Mouse (Mus musculus): ENCODE data around the gene Snai1. TPM values are rescaled to one million over a fixed set of nuclear protein-coding genes. Genes with fewer than 3 reads are reported as not detected.

Gene Snai1
- total RNA-seq, 2 experiments from 2014 or later = not detected

DNA sequence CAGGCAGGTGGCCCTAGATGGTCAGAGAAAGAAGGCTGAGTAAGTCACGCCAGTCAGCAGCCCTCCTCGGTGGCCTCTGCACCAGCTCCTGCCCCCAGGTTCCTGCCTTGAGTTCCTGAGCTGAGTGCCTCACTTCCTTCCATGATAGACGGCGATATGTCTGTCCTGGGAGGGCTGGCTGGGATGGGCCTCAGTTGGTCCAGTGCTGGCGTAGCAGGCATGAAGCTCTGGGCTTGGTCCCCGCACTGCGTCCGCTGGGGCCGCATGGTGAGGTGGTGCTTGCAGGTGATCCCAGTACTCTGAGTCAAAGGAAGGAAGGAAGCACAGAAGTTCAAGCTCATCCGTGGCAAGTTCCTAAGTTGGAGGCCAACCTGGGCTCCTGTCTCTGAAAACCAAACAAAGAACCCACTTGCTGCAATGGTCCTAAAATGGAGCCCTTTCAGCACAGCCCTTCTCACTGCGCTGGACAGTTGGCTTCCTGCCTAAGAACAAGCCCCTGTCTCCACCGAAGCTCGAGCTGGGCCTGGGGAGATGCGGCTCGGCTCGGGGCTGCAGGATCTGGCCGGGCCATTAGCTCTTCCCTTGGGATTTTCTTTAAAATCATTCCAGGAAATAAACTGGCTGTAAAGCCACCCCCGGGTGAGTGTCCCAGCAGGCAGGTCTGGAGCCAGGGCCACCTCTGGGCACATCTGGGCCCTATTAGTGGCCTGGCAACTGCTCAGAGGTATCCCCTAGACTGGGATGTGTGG lies 8.6 kb downstream of the Snai1 start:
- ATAC-seq (replicated peaks; ENCODE audit: low FRiP score, poor library complexity, severe bottlenecking) = no peak

DNA sequence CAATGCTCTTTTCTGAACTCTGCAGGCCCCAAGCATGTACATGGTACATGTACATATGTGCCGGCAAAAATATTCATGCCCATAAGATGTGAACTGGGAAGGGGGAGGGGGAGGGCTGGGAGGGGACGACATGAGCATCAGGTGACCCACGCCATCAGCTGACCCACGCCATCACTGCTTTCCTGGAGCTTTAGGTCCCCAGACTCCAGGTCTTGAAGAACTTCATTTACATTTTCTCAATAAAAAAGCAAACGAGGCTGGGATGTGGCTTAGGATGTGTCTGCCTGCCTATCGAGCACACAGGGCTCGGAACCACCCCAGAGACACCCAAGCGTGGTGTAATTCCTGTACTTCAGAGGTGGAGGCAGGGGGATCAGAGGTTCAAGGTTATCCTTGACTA lies 9.4 kb downstream of the Snai1 start:
- no peak for ATAC-seq (replicated peaks; ENCODE audit: low FRiP score, poor library complexity, severe bottlenecking)

DNA sequence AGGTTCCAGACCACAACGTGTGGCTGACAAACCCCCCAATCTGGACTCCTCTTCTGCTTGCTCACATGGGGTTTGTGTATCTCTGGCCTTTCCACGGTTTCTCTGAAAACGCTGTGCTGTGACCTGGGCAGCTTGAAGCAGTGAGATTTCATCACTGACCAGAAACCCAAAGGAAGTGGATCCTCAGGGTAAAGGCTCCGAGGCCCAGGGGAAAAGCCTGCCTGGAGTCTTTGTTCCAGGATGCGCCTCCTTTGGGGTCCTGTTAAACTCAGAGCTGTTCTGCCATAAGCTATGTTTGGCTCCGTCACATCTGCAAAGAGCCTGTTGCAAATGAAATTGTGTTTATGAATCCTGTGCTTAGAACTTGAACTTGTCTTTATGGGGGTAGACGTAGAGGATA lies 11.0 kb downstream of the Snai1 start:
- ATAC-seq (replicated peaks; ENCODE audit: low FRiP score, poor library complexity, severe bottlenecking) = no peak

DNA sequence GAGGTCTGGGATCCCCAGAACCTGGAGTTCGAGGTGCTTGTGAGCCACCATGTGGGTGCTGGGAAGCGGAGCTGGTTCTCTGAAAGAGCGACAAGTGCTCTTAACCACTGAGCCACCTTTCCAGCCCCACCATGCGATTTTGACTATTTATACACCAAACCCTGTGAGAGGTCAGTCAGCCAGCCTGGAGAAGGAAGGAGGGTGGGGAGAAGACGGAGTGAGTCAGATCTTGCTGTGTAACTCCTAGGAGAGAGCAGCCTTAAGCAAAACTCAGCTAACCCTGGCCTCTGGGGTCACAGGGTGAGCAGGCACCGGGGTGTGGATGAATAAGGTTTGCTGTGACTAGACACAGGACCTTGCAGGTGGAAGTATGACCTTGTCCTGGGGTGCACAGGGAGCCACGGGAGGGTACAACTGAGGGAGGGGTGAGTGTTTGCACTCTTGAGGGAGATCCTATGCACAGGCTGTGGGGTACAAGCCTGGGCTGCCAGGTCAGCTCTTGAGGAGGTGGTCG lies 12.4 kb downstream of the Snai1 start:
- no peak for ATAC-seq (replicated peaks; ENCODE audit: low FRiP score, poor library complexity, severe bottlenecking)

DNA sequence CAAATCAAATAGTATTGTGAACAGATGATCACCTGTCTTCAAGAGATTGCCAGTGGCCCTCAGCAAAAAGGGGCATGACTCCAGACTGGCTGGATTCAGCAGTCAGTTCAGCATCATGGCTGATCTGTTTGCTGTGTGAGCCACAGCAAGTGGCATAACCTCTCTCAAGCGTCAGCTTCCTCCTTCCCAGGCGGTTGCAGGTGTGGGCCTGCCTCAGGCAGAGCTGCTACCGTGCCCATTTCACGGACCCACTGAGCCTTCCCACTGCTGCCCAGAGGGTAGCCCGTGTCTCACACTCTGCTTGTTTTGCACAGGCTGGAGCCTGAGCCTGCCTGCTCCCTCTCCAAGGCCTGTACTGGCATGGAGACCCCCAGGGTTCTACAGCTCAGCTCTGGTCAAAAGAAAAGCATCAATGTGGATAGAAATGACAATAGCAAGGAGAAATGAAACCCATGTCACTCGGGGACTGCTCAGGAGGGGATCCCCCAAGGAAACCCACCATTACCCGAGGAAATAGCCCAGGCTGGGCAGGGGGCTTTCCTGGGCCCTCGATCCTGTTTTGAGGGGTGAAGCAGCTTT lies 13.4 kb downstream of the Snai1 start:
- no peak for ATAC-seq (replicated peaks; ENCODE audit: low FRiP score, poor library complexity, severe bottlenecking)

DNA sequence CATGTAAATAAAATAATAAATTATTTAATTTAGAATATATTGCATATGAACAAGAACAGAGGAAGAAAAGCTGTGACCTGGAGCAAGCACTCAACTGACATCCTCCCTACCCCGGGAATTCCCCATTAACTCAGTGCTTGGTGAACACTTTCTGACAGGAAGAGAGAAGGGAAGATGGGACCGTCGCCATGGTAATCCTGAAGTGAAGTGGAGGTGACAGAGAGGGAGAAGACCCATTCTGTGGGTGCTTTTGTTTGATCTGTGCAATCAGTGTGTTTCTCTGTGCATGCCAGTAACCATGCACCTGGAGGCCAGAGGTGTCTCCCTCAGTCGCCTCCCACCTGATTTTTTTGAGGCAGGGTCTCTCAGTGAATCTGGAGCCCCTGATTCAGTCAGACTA lies 14.3 kb downstream of the Snai1 start:
- no peak for ATAC-seq (replicated peaks; ENCODE audit: low FRiP score, poor library complexity, severe bottlenecking)

DNA sequence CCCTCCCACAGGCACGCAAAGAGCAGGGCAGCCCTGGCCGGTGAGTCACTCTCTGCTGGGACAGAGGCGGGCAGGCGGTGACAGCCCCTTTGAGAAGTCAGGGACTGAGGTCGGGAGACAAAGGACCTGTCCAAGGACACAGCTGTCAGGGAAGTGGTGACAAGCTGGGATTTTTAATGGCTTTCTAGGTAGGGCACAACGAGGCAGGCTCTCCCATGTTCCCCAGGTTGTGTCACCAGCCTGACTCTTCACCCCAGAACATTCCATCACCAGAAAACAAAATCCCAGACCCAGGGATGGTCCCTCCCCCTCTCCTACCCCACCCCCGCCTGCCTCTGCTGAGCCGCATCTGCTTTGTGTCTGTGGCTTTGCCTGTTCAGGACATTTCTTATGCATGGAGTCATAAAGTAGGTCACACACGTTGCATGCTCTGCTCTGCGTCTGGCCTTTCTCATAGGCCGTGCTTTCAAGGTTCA lies 15.0 kb downstream of the Snai1 start:
- ATAC-seq (replicated peaks; ENCODE audit: low FRiP score, poor library complexity, severe bottlenecking) = no peak

DNA sequence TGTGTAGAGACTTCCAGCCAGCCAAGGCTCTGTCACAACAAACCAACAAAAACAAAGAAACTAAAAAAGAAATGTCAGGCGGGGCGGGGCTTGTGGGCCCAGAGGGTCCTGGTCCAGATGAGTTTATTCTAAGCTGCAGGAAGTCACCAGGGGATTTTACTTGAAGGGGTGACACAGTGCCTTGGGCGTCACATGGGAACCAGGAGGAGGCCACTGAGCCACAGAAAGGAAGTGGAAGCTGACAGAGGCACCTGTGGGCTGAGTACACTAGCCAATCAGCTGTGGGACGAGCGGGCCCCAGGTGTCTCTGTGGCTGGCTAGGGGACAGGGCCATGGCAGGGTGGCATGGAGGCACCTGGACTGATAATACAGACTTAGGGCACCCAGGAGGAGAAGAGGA lies 17.8 kb downstream of the Snai1 start:
- ATAC-seq (replicated peaks; ENCODE audit: low FRiP score, poor library complexity, severe bottlenecking) = no peak

DNA sequence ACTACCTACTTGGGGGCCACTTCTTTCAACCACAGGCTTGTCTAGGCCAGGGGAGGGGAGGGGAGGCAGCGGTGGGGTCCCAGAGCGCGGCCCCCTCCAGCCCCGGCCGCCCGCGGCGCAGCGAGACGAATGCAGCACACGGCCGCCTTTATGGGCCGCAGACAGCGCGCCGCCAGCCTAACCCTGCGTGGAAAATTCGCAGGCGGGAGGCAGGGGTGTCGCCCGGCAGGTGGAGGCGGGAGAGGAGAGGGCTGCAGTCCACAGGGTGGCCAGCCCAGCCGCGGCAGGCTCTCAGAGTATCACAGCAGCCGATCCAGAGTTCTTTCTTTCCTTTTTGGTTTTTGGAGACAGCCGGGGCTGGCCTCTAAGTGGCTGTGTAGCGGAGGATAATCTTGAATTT lies 21.4 kb downstream of the Snai1 start:
- no peak for ATAC-seq (replicated peaks; ENCODE audit: low FRiP score, poor library complexity, severe bottlenecking)

DNA sequence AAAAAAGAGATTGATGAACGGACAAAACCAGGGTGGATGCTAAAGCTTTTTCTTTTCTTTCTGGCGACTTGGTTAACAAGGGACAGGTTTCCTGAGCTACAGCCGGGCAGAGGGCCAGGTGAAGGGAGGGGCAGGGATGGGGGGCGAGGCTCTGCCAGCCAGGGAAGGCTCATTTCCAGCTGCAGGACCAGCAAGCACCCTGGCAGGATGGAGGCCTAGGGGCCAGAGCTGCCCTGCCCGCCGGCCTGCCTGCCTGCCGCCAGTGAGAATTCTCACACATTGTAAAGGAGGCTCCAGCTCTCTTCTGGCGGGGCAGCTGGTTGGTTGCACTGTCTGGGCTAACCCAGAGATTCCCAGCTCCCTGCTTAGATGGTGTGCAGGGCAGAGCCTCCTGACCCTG lies 24.1 kb downstream of the Snai1 start:
- no peak for ATAC-seq (replicated peaks; ENCODE audit: low FRiP score, poor library complexity, severe bottlenecking)

DNA sequence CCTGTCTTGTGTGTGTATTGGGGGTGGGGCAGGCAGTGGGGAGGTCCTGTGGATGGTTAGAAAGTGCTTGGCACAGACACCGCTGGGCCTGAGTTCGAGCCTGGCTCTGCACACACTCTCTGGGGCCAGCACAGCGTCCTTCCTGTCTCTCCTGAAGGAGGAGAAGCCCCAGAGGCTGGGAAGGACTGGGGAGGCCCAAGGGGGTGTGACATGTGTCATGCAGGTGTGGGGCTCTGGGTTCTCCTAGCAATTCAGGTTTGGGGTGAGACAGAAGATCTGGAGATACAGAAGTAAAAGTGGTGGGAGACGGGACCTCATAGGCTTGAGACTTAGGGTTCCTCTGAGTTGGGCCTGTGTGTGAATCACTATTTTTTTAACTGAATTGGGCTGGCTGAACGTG lies 25.0 kb downstream of the Snai1 start:
- no peak for ATAC-seq (replicated peaks; ENCODE audit: low FRiP score, poor library complexity, severe bottlenecking)

DNA sequence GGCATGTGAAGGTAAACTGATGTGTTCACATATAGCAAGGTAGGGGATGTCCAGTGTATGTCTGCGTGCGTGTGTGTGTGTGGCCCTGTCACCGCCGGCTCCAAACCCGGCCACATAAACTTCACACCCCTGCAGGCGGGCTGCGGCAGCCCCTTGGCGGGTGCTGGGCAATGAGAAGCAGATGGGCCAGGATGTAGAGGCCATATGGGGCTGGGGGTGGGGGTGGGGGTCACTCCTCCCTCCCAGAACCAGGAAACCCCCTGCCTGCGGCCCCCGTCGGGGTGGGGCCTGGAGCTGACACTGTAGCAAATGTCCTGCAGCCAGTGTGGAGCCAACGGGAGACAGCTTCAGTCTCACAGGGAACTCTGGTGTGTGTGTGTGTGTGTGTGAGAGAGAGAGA lies 25.7 kb downstream of the Snai1 start:
- ATAC-seq (replicated peaks; ENCODE audit: low FRiP score, poor library complexity, severe bottlenecking) = no peak

DNA sequence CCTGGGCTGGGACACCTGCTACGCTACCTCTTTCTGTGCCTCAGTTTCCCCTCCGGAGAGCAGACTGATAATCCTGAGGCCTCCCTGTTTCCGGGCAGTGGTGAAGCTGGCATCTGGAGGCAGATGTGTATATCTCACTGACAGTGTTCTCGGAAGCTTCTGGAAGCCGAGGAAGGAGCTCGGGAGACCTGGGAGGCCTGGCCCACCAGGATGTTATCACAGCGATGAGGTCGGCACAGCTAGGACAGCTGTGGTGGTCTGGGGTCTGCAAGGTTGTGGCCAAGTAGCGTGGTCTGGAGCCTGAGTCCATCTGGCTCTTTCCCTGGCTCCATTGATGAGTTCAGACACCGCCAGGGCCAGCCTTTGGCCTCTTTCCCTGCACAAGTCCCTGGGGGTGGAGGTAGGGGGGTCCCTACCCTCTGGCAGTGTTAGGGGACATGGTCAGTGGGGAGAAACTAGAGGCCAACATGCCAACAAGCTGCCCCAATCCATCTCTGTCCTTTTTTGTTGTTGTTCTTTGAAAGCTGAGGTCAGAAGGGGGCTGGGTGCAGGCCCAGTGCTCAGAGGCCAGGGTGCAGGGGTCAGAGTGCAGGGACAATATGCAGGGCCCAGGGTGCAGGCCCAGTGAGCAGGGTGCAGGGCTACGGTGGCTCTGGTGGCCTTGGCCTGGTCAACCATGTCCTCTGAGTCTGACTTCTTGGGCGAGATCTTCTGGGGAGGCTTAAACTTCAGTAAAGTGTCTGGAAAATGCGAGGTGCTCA lies 26.7 kb downstream of the Snai1 start:
- ATAC-seq (replicated peaks; ENCODE audit: low FRiP score, poor library complexity, severe bottlenecking) = no peak

DNA sequence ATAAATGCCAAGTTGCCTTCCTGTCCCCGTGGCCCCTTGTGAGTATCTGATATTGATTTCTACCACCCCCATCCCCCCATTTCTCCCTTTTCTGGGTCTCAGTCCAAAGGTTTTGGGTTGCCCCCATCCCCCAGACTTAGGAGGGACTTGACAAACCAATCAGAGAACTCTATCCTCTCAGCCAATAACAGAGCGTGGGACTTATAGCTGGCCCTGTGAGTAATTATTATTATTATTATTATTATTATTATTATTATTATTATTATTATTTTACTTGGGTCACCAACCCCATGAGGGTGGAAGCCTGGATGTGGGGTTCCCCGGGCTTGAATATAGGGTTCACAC lies 27.3 kb downstream of the Snai1 start:
- ATAC-seq (replicated peaks; ENCODE audit: low FRiP score, poor library complexity, severe bottlenecking) = no peak

DNA sequence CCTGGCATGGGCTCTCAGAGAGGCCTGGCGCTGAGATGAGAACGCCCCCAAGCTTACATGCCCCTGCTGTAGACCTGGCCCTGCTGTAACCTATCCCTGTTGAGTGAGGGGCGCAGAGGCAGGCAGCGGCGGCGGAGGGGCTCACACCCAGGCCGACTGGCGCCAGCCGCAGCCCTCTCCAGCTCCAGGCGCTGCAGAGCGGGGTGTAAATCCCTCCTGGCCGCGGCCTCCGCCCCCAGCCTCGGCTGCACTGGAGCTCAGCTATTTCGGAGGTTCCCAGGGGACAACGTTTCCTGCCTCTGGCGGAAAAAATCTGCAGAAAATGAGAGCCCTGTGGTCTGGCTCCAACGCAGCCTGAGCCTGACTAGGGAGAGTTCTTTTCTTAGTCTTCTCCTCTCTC lies 27.7 kb downstream of the Snai1 start:
- no peak for ATAC-seq (replicated peaks; ENCODE audit: low FRiP score, poor library complexity, severe bottlenecking)

DNA sequence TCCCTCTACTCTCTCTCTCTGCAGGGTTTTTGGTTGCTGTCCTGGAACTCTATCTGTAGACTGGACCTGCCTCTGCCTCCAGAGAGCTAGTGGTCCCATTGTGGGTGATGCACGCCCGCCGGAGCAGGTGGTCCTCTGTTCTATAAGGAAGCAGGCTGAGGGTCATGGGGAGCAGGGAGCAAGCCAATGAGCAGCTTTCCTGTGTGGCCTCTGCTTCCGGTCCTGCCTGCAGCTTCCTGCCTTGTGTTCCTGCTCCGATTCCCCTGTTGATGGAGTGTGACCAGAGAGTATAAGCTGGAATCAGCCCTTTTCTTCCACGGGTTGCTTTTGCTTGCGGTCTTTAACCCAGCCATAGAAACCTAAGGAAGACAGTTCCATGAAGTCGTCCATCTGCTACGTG lies 30.1 kb downstream of the Snai1 start:
- no peak for ATAC-seq (replicated peaks; ENCODE audit: low FRiP score, poor library complexity, severe bottlenecking)

DNA sequence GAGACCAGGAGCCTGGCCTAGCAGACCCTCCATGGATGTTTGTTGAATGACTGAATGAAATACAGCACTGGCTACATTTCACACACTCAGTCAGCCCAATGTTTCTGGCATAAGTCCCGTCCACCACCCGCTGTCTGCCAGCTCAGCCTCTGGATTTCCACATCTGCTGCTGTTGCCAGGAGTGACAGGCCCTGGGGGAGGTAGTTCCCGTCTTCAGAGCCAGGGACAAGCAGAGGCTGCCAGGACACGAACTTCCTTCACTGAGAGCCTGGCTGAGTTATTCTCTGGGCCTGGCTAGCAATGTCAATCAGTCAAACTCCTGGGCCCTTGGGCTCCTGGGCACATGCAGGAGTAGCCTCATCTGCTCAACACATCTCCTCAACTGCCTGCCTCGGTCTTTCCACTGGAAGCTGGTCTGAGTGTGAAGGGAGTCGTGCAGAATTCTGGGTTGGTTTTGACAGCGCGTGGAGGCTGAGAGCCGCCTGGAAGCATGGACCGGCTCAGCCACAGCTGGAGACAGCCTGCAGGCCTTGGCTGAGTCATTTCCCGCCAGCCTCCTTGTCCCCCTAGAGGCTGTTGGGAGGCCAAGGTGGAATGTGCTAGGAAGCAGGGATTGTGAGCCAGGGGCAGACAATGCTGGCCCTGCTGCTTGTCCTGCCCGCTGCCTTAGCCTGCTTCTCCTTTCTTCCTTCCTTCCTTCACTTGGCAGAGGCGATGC lies 32.1 kb downstream of the Snai1 start:
- no peak for ATAC-seq (replicated peaks; ENCODE audit: low FRiP score, poor library complexity, severe bottlenecking)

DNA sequence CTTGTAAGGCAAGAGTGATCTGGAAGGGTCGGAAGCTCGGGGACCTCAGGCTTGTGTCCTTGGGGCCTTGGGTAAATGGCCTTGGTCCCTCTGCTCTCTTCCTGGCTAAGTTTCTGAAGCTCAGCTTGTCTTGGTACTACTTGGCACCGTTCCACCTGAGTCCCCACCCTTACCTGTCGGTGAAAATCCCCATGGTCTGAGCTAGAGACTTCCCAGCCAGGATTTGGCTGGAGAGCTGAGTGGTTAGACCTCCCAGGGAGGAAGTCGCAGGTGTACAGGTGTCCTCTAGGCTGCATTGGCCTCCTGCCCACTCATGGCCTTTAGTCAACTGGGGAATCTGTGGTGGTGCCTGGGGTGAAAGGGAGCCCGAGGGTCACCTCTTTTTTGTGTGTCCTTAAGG lies 32.8 kb downstream of the Snai1 start:
- no peak for ATAC-seq (replicated peaks; ENCODE audit: low FRiP score, poor library complexity, severe bottlenecking)

DNA sequence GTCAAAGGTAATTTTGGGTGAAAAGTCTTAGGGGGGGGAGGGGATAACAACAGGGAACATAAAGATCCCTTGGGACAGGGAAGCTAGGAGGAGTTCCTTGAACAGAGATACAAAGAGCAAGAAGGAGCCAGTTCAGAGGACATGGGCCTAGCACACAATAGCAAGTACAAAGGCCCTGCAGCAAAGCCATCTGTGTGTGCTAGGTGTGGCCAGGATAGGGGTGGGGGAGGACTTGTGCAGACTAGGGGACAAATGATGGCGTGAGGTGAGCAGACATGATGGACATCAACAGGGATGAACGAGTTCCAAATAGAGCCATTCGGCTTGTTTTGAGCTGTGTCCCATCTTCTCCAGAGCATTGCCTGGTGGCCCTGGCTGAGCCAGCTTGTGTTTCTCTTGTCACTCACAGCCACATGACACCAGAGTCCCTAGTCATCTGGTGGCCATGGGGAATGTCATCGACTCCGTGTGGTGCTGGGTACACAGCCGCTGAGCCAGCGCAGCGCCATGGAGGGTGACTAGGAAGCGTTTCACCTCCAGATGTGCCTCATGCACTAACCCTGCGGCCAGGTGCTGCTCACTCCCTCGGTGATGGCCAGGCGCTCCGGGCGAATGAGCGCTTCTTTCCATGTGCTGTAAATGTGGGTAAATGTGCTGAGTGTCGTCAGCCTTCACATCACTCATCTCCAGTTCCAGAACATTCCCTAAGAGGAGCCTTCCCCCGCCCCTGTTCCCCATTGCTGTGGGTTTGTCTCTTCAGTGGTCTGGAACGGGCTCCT lies 33.6 kb downstream of the Snai1 start:
- ATAC-seq (replicated peaks; ENCODE audit: low FRiP score, poor library complexity, severe bottlenecking) = no peak

DNA sequence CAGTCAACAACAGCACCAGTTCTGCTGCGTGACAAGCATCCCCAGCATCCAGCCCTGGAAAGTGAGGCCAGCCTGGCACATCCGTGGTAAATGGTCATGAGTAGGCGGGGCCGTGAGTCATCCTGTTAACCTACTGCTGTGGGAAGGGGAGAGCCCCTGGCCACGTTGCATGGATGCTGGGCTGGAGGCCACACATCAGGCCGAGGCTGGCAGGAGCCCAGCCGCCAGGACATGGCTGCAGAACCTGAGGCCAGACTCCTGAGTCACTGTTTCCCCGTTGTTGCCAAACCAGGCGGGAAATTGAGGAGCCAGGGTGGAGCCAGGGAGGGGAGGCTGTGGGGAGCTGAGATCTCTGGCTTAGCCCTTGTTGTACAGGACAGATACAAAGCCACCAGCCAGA lies 36.8 kb downstream of the Snai1 start:
- no peak for ATAC-seq (replicated peaks; ENCODE audit: low FRiP score, poor library complexity, severe bottlenecking)
